Mouse (Mus musculus): Measurements from ENCODE around the gene Tmem132d.

DNA sequence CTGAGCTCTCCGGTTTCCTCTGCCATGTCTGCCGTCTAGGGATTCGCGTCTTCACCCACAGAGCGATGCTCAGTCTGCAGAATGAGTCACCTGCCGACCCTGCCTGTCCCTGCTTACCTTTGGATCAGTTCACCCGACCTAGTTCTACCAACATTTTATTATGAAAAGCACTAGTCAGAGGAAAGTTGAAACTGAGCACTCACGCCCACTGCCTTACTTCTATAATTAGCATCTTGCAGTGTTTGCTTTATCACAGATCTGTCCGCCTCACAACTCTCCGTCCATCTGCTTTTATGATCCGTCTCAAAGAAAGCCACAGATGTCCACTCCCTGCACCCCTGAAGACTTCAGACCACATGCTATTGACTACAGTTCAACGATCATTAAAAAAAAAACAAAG lies 626.0 kb downstream of the Tmem132d start:
- no peak for TF ChIP-seq FOSL1 (IDR thresholded peaks at IDR 0.05; ENCODE audit: insufficient read depth, low read length, poor library complexity, severe bottlenecking)
- no peak for TF ChIP-seq CTCF (IDR thresholded peaks at IDR 0.05; ENCODE audit: control insufficient read depth, insufficient read depth, insufficient read length)
- no peak for TF ChIP-seq MAX (IDR thresholded peaks at IDR 0.05)
- no peak for TF ChIP-seq MYOG (IDR thresholded peaks at IDR 0.05; ENCODE audit: control insufficient read depth, extremely low read depth, insufficient read length)
